Mouse (Mus musculus) large intestine, adult 2 months (tissue): ENCODE measurements around the gene Fam187a. TPM values are rescaled to one million over a fixed set of nuclear protein-coding genes. Genes with fewer than 3 reads are reported as not detected.

Experiments
- DNase-seq: peaks from one replicate; pipeline ENCODE4 v3.0.0-alpha.2; 2012; ENCODE audit warnings: low read depth, low spot score
- WGBS: fragments of 180-500 bp; shearing (Covaris S2); methylation state at CpG from one replicate; pipeline ENCODE4 v1.1.7; 2018; 5-methylcytosine and 5-hydroxymethylcytosine counted together
- polyA plus RNA-seq: library from polyadenylated mRNA; depleted of rRNA; stranded (reverse); fragments of >200 nt; gene quantifications from 2 replicates; pipeline ENCODE4 v1.2.3, GENCODE M21; 2012; rRNA removed

The Fam187a gene
- polyA plus RNA-seq: not detected in 2 replicates

GRCm38 (mm10) chr11:102884616-102885219, at the start of gene Fam187a:
TSS of gene Fam187a (plus strand) at chr11:102885169.
- WGBS: 32% methylated on average over 10 of the region's 10 CpGs
- no peak for DNase-seq

GRCm38 (mm10) chr11:102835549-102835948, 49.4 kb upstream of the Fam187a start, which contains the start of gene Higd1b:
TSS of gene Higd1b (plus strand) at chr11:102835849.
- 62% methylated on average over 4 of the region's 4 CpGs for WGBS
- DNase-seq: no peak

- WGBS: 74% methylated on average over 9 of the region's 9 CpGs
- no peak for DNase-seq
These were observed 48.8 kb upstream of the Fam187a start for GRCm38 (mm10) chr11:102836146-102836545.

- no peak for DNase-seq
- 83% methylated on average over 1 of the region's 1 CpGs for WGBS
These were observed 47.6 kb upstream of the Fam187a start for GRCm38 (mm10) chr11:102837385-102837784.

- no peak for DNase-seq
- 79% methylated on average over 2 of the region's 2 CpGs for WGBS
These were observed 46.8 kb upstream of the Fam187a start for GRCm38 (mm10) chr11:102838126-102838525.

GRCm38 (mm10) chr11:102838616-102839150, 46.3 kb upstream of the Fam187a start:
- 71% methylated on average over 9 of the region's 9 CpGs for WGBS
- DNase-seq: no peak

GRCm38 (mm10) chr11:102845926-102846325, 39.0 kb upstream of the Fam187a start:
- 94% methylated on average over 10 of the region's 10 CpGs for WGBS
- DNase-seq: no peak

- DNase-seq: peak; percentile 14
- WGBS: 69% methylated on average over 5 of the region's 5 CpGs
These were observed 33.1 kb upstream of the Fam187a start for GRCm38 (mm10) chr11:102851883-102852282.

- no peak for DNase-seq
These were observed 31.2 kb upstream of the Fam187a start for GRCm38 (mm10) chr11:102853760-102854159.

GRCm38 (mm10) chr11:102855941-102856340, 29.0 kb upstream of the Fam187a start:
- 87% methylated on average over 6 of the region's 6 CpGs for WGBS
- DNase-seq: no peak

GRCm38 (mm10) chr11:102858951-102859350, 26.0 kb upstream of the Fam187a start:
- 96% methylated on average over 11 of the region's 11 CpGs for WGBS
- DNase-seq: no peak

- no peak for DNase-seq
- 95% methylated on average over 8 of the region's 8 CpGs for WGBS
These were observed 25.0 kb upstream of the Fam187a start for GRCm38 (mm10) chr11:102859933-102860332.

GRCm38 (mm10) chr11:102864272-102864671, 20.7 kb upstream of the Fam187a start:
- WGBS: 24% methylated on average over 4 of the region's 4 CpGs

GRCm38 (mm10) chr11:102874801-102875334, 10.1 kb upstream of the Fam187a start:
- DNase-seq: no peak
- 87% methylated on average over 7 of the region's 7 CpGs for WGBS

More at GRCm38 (mm10) chr11:102864272-102864671, 20.7 kb upstream of the Fam187a start:
- DNase-seq: peak; percentile 38

GRCm38 (mm10) chr11:102879558-102879957, 5.4 kb upstream of the Fam187a start:
- WGBS: 88% methylated on average over 2 of the region's 2 CpGs
- DNase-seq: no peak

GRCm38 (mm10) chr11:102880585-102881313, 4.2 kb upstream of the Fam187a start, which contains the start of the genes Eftud2 and Ccdc103:
TSS of gene Eftud2 (minus strand) at chr11:102880985.
TSS of gene Ccdc103 (plus strand) at chr11:102881204.
- under 1% methylated on average over 62 of the region's 62 CpGs for WGBS
- peak; percentile 78 for DNase-seq

GRCm38 (mm10) chr11:102881314-102882198, 3.4 kb upstream of the Fam187a start:
- no peak for DNase-seq
- 13% methylated on average over 13 of the region's 13 CpGs for WGBS

GRCm38 (mm10) chr11:102887433-102887832, 2.5 kb downstream of the Fam187a start:
- 67% methylated on average over 5 of the region's 5 CpGs for WGBS
- DNase-seq: no peak

- no peak for DNase-seq
- WGBS: 39% methylated on average over 3 of the region's 3 CpGs
These were observed 3.2 kb downstream of the Fam187a start for GRCm38 (mm10) chr11:102888135-102888534.
